ENCODE assay signal across 20 mouse cellular contexts in the genomic region with DNA sequence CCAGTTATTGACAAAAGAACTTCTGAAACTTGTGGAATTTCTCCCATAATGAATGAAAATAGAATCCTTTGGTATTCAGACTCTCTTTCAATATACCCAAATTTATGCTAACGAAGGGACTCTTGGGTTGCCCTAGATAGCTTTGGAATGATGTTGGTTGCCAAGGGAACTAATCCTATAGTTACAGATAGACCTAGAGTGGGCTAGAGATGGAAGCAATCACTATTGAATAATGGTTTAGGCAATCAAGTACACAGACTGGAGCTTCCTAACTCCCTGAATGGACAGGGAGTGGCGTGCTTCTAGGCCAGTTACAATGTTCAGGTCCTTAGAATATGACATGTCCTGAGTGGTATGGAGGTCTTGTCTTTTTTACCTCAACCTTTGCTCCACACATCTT.
"Had no signal": no experiment of that assay in that cellular context is flagged by ENCODE, and none has a peak within 500 bp of the region (broad histone marks: within the 10 kb centered on the region; RNA-seq: fewer than 3 reads in every experiment).

No protein-coding gene starts in this region.

- DNase-seq: liver, embryonic 13.5 days; liver, postnatal 0 days; lung, adult 2 months; lung, postnatal 14 days; lung, postnatal 36 days; midbrain, embryonic 14.5 days; right cerebral cortex, adult 18-20 months; right cerebral cortex, postnatal 25 days; right cerebral cortex, postnatal 4 days; spleen, adult 18-20 months; thymus, adult 18-20 months; thymus, postnatal 14 days; thymus, postnatal 36 days had no signal

- H3K36me3 ChIP-seq: liver, embryonic 13.5 days; liver, embryonic 15.5 days; lung, embryonic 15.5 days; neural tube, embryonic 12.5 days had no signal

- H3K4me1 ChIP-seq: liver, embryonic 13.5 days; liver, embryonic 15.5 days; lung, embryonic 15.5 days; megakaryocyte, embryonic 14.5 days had no signal

- H3K27ac ChIP-seq: liver, embryonic 13.5 days; liver, embryonic 15.5 days; lung, embryonic 15.5 days; macrophage; neural tube, embryonic 12.5 days had no signal

- H3K27me3 ChIP-seq: liver, embryonic 13.5 days; liver, embryonic 15.5 days; lung, embryonic 15.5 days; megakaryocyte, embryonic 14.5 days; neural tube, embryonic 12.5 days had no signal

- ATAC-seq: liver, postnatal 0 days; lung, postnatal 0 days had no signal

- H3K9me3 ChIP-seq: liver, embryonic 13.5 days; liver, embryonic 15.5 days; lung, embryonic 15.5 days; neural tube, embryonic 12.5 days had no signal

- H3K4me3 ChIP-seq: liver, embryonic 13.5 days; liver, embryonic 15.5 days; lung, embryonic 15.5 days; megakaryocyte, embryonic 14.5 days; neural tube, embryonic 12.5 days had no signal

- H3K4me2 ChIP-seq: liver, embryonic 11.5 days; liver, embryonic 13.5 days; liver, embryonic 15.5 days; lung, embryonic 15.5 days; neural tube, embryonic 12.5 days had no signal

- H3K9ac ChIP-seq: liver, embryonic 13.5 days; liver, embryonic 15.5 days; liver, postnatal 0 days; lung, embryonic 15.5 days; neural tube, embryonic 12.5 days had no signal
